Mouse (Mus musculus) c-Kit-positive CD71-negative TER-119-negative erythroid progenitor cells, embryonic 14.5 days (primary cell): Measurements from ENCODE around the gene Il21.
A peak's percentile ranks its signal among the peaks of the same experiment; 100 is the strongest.

ENCODE experiments used
- DNase-seq: peaks from one replicate; pipeline ENCODE4 v3.0.0-alpha.2; 2013; ENCODE audit warnings: low read depth

Gene Il21

DNA sequence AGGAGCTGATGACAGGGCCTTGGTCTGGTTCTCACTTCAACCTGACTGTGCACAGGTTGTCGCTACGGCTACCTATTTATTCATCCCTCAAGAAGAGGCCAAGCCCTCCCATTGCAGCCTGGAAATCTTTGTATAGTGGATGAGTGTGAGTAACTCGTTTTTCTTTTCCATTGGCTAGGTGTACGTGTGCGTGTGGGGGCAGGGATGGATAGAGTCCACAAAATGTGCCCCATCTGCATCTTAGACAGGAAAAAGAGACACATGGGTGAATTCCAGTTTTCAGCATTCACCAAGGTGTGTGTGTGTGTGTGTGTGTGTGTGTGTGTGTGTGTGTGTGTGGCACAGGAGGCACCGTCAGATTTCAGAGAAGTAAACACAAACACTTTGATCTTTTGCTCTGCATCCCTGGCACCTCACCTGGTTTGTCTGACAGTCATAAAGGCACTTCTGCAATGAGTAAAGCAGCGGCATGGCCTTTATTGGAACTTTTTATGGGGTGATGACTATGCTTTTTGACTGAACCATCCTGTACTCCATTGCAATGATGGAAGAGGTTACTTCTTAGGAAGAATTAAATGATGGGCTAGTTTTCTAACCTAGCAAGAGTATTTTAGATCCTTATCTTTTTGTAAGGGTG lies at the start of gene Il21:
Gene Il21, minus strand, starts transcription at position 51 of the 637 bp plus-strand sequence.
- no peak for DNase-seq

DNA sequence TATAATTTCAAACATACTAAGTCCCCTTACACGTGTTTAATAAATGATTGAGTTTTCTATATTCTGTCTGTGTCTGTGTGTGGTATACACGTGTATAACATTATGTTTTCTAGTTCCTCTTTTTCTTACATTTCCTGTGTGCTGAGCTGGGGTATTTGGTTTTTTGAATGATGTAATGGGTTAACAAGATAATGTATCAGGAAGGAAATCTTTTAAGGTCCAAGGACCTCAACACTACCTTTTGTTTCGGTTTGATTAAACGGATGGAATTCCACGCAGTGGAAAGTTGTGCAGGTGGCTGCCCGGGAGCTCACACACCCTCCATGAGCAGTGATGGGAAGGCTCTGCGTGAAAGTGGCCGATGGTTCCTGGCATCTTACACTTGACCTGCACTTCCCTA lies 48.4 kb upstream of the Il21 start:
- no peak for DNase-seq

DNA sequence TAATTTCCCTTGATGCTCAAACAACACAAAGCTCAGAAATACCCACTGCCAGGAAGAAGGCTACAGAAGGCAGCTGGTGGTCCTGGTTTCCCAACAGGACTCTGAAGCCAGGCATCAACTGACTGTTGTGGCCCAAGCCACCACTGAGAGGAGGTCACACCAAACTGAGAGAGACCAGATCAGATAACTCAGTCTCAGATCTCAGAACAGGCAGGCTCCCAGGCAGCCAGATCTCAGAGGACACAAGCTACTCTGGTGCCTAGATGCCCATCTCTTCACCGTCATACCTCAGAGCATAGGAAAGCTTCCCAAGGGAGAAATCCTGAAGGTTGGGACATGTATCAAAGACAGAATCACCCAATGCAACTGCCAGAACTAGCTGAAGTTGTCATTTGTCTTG lies 47.8 kb upstream of the Il21 start:
- no peak for DNase-seq

DNA sequence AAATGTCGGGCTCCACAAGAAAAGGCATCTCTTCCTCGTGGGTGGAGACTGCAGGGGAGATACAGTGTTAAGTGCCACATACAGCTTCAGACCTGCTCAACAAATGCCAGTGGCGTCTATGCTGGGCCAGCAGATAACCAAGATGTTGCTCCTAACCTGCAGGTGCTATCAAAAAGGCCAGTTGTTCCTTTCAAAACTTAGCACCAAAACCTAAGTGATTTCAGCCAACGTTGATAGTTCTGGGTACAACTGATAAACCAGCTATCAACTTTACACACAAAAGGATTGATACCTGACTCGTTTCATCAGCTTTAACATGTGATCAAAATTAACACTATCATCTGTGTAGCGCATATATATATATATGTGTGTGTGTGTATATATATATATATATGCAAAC lies 42.2 kb upstream of the Il21 start:
- DNase-seq = no peak

DNA sequence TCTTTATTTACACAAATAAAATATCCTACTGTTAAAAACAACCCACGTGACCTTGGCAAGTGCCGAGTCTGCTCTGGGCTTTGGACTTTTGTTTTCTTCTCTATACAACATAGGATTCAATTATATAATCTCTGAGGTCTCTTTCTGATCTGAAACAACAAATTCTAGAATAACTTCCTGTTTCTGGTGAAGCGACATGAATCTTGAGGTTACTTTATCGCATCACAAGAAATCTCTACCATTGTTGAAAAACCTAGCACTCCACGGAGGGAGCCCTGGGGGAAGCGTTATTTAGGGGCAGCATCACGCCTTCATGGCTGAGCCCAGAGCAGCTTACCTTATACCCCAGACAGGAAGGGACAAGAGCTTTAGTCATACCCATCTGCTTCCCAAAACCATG lies 40.7 kb upstream of the Il21 start:
- DNase-seq = no peak

DNA sequence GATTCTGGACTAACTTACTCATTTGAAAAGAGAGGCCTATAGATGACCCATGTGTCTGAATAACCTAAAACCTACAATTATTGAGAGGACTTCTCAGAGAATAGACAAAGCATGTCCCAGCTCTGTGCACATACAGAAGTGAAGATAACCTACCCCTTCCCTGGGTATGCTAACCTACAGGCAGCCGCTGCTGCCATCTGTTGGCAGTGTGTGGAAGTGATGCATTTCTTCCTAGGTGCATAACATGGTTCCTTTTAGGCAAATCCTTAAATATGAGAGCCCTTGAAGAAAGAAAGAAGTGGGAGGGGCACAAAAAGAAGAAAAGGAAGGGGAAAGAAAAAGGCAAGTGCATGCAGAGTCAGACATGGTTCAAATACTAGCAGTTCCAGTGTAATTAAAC lies 38.8 kb upstream of the Il21 start:
- DNase-seq = peak; percentile 61

DNA sequence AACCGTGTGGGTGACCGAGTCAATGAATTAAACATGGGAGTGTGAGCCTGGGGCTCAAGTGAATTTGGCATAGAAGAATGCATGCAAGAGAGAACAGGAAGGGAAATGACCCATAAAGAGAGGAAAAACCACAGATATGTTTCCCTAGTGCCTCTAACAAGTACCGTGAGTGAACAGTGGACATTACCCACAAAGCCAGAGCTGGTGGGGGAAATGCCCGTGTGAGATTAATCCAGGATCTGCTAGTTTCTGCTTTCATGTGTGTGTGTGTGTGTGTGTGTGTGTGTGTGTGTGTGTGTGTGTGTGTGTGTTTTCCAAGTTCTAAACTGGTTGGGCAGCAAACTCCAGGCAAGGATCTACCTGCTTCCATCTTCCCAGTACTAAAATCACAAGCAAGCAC lies 37.5 kb upstream of the Il21 start:
- DNase-seq = no peak

DNA sequence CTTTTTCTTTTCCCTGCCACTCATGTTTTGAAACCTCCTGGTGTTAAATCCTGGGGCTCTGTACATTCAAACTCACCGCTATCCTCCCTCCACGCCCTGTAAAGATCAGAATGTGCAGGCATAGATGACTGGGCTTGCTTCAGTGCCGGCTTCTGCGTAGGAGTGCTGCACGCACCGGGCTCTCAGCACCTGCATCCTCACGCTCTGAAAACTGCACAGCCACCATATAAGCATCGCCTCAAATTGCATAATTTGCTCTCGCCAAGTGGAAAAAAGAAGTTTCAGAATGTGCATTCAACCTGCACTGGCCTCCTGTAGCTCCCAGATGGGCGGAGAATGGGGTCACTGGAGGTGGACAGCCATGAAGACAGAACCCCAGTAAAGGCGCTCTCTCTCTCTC lies 35.9 kb upstream of the Il21 start:
- DNase-seq = no peak

DNA sequence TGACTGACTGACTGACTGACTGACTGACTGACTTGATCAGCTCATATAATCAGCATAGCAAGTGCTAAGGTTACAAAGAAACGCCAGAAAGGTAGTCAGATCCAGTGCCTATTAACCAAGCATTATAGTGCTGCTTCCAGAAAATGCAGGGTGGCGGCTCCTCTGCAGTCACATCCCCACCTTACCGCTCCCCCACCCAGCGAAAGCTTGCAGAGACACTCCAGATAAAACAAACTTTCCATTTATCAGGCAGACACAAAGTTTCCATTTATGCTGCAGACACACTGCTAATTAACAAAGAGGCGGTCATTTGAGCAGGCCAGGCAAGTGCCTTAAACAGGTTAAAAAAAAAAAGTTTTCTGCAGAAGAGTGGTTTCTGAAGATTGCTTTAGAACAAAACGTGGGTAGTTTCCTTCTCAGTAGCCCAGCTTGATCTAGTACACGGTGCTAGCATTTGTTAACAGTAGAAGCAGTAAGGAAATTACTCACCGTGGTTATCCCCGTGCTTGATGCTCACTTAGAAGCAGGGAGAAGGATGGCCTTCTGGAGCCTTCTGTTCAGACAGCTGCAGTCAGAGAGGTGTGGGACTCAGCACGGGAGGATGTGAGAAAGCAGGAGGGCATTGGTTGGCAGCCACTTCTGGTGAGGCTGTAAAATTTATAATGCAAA lies 27.0 kb upstream of the Il21 start:
- DNase-seq = no peak

DNA sequence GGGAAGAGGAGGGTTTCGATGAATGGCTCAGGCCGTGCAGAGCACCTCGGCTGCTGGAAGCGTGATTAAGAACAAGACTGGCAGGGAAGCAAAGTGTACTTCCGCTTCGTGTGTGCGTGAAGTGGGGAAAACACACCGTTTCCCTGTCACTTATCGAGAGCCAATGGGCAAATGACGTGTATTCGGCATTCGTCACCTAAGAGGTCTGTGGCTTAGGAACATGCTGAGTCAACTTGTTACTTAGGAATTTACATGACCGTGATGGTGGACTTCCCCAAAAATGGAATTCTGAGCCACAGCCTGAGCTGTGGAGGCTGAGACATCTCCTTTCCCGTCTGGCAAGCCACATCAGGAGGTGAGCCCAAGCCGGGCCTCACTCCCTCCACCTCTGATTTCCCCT lies 25.3 kb upstream of the Il21 start:
- no peak for DNase-seq

DNA sequence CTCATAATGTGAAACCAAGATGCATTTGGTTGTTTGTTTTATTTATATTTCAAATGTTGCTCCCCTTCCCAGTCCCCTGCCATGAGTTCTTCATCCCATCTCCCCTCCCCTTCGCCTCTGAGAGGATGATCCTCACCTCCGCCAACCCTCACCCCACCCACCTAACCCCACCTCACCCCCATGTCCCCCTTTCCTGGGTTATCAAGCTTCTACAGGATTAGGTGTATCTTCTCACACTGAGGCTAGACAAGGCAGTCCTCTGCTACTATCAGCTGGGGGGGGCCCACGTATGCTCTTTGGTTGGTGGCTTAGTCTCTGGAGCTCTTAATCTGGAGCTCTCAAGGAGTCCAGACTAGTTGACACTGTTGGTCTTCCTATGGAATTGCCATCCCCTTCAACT lies 18.5 kb upstream of the Il21 start:
- DNase-seq = no peak

DNA sequence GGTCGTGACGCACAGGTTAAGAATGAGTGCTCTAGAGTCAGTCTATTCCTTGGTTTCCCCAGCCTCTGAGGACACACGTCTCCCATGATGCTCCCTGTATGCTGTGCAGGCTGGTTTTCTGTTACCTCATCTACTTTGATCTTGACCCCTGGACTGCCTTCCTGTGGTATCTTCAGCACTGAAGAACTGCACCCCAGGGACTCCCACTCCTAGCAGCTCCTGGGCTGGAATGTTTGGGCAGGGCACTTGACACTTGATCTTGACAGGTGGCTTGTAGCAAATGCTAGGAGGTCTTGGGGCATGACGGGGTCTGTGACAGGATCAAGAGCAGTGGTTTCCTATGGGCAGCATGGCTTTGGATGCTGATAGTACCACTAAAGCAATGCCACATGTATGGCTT lies 2.6 kb upstream of the Il21 start:
- DNase-seq = no peak

DNA sequence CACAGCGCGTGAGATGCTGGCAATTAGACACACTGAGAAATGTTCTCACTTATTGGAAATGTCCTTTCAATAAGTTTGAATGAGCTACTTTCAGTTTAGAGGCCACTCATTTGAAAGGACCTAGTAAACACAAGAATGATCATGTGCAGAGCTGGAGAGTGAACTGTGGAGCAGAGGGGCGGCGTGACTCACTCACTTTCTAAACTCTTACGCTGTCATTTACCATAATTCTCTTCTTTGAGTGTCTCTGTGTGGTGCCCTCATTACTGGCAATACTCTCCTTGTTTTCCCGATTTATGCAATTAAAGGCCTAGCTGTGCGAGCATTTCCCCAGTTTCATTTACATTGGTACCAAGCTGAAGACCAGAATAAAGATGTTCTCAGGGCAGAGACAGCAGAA lies 1.3 kb downstream of the Il21 start:
- no peak for DNase-seq

DNA sequence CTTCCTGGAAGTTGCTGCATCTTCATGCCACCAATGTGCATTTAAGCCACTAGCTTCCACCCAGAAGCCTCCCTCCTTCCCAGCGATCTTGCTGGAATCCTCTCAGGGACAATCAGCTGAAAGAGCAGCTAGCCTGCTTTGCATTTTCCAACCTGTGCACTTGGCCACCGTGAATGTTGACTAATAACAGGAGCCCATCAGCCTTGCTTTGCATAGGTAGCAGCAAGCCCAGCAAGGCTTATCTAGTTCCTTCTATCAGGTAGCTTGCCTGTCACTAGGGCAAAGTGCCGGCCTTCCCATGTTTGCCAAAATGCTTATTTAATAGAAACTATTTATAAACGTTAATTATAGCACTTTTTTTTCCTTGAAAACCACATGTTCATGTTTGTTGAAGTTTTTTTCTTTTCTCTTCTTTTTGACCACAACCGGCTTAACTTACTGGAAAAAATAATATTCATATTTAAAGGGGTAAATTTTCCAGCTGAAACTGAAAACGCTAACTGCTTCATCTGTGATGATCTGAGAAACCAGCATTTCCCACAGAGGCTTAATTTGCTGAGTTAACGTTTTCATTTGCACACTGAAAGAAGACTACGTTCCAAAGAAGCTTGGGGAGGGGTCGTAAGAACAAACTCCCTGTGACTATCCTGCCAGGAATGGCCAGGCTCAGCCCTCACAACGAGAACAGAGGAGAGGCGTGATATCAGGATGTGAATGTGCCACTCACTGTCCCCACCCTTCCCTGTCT lies 3.2 kb downstream of the Il21 start:
- DNase-seq = no peak

DNA sequence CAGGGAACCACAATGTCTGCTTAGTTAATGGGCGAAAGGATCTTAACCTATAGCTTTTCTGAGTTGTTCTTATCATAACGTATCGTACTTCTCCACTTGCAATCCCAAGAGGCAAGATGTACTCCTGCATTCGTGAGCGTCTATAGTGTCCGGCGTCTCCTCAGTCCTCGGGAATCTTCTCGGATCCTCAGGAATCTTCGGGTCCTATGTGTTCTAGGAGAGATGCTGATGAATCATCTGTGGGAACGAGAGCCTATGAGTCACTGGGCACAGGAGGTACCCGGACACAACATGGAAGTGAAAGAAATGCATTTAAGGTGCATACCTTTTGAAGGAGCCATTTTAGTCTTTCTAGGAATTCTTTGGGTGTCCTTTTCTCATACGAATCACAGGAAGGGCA lies 7.3 kb downstream of the Il21 start:
- DNase-seq = no peak

DNA sequence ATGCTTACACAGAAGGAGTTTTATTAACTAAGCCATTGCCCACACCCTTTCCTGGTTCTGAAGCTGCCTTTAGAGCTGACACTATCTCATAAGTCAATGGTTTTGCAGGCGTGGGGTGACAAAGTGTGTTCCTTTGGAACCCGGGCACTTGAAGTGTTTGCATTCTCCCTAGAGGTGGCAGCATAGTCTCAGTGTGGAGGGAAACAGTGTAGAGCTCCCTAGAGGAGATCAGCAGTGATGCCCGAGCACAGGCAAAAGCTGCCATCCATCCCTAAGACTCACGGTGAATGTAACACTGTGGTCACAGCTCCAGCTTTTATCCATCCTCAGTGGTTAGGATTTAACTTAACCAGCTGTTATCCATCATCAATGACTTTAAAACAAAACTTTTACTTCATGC lies 13.4 kb downstream of the Il21 start:
- no peak for DNase-seq

DNA sequence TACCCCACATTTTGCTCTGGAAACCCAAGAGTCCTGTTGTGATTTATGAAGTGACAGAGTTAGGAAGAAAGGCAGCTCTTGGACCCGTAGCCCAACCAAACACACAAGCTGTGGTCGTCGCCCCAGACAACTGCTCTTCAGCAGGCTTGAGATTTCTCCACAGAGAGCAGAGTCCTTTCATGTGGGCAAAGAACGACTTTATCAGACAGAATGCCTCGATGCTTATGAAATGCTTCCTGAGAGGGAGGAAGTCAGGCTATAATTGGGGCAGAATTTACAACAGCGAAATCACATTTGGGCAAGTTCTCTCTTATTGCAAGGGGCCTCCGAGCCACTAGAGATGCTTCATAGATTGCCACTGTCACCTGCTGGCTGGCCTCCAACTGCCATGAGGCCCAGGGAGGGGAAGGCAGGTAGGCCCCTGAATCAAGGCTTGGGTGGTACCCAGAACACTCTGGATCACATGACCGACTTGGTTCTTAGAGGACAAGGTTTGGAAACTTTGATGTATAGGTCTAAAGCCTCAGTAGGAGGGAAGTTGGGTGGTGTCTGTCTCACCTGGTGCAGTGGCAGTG lies 27.1 kb downstream of the Il21 start:
- no peak for DNase-seq

DNA sequence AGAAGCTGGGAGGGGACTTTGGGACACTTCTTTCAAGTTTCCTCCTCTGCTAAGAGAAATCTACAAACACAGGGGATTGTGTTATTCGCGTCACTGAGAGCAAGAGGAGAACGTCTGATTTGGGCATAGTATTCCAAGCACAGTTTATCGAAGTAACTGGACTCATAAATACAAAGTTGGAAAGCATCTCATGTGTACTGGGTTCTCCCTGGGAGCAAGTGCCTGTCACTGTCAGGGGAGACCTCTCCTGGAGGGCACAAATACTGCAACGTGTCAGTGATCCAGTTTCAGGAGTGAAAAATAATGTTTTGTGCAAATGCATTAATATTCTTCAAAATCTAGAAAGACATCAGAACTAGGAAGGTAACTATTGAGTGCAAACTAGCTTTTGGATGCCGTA lies 27.9 kb downstream of the Il21 start:
- peak; percentile 36 for DNase-seq

DNA sequence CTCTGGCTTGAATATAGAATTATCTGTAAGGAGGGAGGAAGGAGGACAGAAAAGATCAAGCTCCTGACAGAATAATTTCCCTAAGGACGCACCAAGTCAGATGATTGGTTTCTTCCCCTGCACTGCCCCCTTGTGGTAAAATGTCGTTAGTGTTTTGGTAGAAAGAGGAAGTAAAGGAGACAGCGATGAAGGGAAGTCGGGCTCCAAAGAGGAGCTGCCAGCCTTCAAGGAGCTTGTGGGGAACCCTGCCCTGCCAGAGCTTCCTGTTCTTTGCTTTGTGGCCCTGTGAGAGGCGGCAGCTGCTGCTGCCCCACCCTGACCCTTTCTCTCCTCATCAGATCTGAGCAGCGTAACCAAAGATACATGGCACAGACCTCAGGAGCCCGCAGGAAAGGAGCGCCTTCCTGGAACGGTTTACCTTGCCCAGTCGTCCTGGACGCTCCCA lies 28.4 kb downstream of the Il21 start:
- peak; percentile 97 for DNase-seq

DNA sequence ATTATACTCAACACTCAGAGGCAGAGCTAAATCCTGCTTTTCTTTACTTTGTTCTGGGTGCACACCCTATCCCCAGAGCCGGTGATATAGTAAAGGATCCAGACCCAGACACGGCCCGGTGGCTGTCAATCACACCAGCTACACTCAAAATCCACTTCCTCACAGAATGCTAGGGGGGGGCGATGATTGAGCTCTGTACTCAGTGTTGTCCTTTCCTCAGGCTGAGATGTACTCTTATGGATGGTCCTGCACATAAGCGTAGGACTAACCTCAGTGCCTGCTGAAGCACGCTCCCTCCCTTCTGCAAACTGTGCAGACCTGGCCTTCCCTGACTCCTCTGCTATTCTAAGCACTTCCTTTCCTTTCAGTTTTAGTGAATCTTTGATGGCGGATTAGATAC lies 29.6 kb downstream of the Il21 start:
- no peak for DNase-seq

DNA sequence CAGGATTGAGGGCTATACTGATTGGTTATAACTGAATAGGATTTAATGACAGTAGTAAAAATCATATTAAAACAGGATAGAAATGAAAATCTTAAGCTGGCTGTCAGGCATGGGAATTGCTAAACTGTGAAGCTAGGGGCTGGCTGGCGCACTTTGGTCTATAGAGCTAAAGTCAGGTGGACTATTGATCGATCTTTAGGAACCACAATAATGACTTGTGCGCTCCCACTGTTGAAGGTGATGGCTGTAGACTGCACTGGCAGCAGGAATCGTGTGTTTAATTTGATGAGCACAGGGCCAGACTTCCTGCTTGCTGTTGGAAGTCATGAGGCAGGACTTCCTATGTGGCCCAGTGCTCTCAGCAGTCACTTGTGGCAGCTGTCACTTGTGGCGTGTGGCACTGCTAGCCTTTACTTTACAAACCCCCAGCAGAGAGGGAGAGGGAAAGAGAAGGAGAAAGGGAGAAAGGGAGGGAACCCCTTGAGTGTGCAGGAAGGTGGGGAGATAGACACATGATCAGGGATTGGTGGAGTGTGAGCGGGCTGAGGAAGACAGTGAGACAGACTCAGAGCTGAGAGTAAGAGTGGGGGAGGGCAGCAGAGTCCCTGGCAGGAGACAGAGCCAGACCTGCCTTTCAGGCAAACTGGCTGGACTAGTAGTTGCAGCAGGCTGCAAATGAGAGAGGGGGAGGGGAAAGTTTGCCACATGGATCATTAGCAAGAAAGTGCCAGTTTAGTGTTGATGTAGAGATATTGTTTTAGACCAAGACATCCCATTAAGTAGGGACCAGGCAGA lies 31.1 kb downstream of the Il21 start:
- no peak for DNase-seq

DNA sequence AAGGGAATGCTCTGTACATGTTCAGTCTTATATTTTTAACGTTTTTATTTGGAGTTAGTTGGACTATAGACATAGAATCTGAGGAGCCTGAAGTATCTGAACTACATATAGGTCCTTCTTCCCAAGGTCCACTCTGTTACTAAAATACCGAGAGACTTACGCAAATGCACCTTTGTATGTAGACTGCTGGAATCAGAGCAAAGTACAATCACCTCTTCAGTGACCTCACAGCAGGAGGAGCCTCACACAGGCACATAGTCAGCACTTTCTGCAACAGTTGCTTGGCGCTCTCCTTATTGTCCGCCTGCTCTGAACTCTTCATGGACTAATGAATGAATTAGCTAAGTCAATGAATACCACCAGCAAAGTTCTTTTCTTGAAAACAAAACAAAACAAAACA lies 34.1 kb downstream of the Il21 start:
- DNase-seq = no peak
